Mouse (Mus musculus): ENCODE results near the gene Iglon5.

DNA sequence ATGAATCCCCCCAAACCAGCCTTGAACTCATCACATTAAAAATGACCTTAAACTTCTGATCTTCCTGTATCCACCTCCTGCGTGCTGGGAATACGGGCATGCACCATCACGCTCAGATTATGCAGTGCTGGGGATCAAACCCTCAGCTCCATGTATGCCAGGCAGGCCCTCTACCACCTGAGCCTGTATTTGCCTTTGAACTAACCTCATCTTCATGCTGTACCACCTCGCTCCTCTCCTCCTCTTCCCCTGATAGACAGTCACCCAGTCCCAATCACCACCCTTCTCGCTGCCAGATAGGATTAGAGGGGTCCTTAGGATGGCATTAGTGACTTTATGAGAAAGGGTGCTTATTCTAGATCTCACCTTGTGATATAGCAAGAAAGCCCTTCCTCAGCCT is 25.2 kb upstream of the Iglon5 start:
- TF ChIP-seq GATA1 (IDR thresholded peaks at IDR 0.05; ENCODE audit: borderline replicate concordance, low read length), result no peak
- TF ChIP-seq FLI1 (IDR thresholded peaks at IDR 0.05; ENCODE audit: low read length), result no peak
